Mouse (Mus musculus): ENCODE measurements at regions not wholly inside any gene's neighbourhood (a gene's known extent, or its start where the extent isn't known, plus 50 kb on each side); places are given as distances from the start of the nearest gene placed in this dataset.

DNA sequence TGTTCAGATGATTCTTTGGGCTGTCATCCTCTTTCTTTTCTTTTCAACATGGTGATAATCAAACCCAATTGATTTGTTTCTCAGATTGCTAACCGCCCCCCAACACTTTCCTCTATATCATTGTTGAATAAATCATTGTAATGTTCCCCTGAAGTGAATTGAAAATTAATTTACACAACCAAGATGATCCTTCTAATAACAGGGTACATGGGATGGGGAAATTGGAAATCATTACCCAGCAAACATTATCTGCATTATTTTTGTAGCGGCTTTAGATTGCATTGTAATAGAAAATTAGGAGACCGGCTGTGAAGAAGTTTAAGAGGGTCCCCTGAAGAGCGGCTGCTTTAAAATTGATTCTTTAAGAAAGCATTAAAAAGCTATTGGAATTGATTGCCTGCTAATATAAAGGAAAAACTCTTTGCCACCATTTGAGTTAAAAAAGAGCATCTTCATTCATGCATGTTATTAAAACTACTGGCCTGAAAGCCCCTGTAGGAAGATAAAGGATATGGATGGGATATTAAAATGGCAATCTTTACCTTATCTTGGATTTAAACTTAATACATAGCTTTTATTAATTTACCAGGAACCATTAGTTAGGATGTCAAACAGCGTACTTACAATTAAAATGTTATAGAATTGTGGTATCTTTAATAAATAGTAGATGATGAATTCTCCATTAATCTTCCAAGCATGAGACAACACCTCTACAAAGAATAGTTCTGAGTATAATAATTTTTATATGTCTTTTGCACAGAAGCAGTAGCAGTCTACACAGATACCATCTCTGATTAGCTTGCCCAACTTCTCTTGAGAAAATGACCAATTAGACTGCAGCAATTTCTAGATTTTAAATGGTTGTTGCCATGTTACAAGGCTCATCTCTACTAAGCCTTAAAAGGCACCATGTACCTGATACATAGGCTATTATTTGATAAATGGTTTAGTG is 127.0 kb upstream of the Hs3st5 start:
- DNase-seq (ENCODE audit: low read depth, low spot score) = no peak

GRCm38 (mm10) chr10:36383331-36383730 is 123.3 kb upstream of the Hs3st5 start:
- no peak for DNase-seq (ENCODE audit: low read depth, low spot score)

DNA sequence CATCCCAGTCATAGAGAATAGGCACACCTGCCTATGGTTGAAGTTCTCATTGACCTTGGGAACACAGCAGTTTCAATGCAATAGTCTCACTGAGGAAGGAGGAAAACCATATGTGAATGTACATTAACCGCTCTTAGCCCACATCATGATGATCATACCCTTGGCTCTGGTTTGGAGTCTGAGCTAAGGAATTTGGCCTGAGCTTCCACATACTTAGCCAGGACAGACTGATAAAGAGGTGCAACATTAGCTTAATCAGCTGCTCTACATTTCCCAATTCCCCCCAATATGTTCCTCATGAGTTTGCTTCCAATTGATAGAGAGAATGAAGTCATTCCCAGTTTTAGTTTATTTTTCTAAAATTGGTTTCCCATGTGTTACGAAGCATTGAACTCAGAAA is 116.6 kb upstream of the Hs3st5 start:
- DNase-seq (ENCODE audit: low read depth, low spot score) = no peak

DNA sequence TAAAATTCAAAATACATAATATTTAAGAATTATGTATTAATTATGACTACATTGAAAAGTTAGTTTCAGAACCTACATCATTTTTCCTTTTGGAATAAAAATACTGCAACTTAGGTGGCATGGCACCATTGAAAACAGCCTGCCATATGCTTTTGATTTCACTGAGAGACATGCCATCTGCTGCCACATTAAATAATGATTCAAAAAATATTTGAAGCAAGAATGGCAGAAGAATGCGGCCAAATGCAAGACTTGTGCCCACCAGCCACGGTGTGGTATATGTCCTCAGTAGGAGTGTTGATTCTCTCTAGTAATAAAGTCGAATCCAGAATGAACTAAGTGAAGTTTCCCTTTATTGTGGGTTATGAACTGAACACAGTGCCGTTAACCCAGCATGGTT is 113.0 kb upstream of the Hs3st5 start:
- DNase-seq (ENCODE audit: low read depth, low spot score) = no peak

DNA sequence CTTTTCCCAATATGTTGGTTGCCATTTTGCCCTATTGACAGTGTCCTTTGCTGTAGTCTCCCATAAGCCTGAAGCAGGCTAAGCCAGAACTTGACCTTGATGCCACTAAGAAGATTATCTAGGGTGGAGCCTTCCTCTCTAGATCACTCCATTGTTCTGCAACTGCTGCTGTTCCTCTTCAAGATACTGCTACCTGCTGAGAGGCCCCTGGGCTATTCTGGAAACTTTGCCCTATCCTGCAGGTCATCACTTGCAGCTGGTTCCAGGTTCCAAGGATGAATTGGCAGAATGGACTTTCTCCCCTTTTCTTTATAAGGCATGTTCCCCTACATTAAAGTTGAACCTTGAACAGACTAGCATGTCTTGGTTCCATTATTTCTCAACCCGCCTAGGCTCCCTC is 110.0 kb upstream of the Hs3st5 start:
- DNase-seq (ENCODE audit: low read depth, low spot score) = peak; percentile 44

DNA sequence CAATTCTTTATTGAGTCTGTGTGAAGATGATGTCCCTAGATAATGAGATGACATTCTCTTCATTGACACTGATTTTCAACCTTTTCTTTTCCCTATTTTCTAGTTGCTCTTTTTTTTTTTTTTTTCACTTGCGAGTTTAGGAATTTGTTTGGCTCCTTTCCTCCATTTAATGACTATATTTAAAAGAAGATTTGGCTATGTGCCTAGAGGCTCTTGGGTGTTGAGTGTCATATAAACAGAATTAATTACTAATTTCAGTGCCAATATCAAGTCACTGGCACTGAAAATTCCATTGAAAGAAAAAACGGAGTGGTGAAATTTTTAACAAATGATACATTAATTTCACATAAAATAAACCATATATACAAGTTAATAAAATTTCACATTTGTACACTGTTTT is 98.6 kb upstream of the Hs3st5 start:
- no peak for DNase-seq (ENCODE audit: low read depth, low spot score)

- no peak for DNase-seq (ENCODE audit: low read depth, low spot score)
Measured at GRCm38 (mm10) chr10:36431335-36431734, 75.3 kb upstream of the Hs3st5 start.

GRCm38 (mm10) chr10:36437420-36437819 is 69.2 kb upstream of the Hs3st5 start:
- DNase-seq (ENCODE audit: low read depth, low spot score) = no peak

All from R1 (cell line).